Mouse (Mus musculus): ENCODE results near the gene Sulf2. TPM values are rescaled to one million over a fixed set of nuclear protein-coding genes. Genes with fewer than 3 reads are reported as not detected.
"Not testable (repeated sequence)": the region's sequence is repeated elsewhere in the genome, so short reads cannot be mapped to it uniquely, and the experiment has no call there.

Sulf2 gene
- polyA plus RNA-seq, 1 experiment from 2014 or later = 134 TPM

GRCm38 (mm10) chr2:166193509-166193908, 38.0 kb upstream of the Sulf2 start:
- H3K9me3 ChIP-seq (ENCODE audit: control insufficient read depth, low read length) = 0 out of 2 replicates have a peak, but pooled peaks cover 3% of the 10 kb centered on the region
- H3K9ac ChIP-seq (ENCODE audit: low read length) = no peak overlapping the region
- DNase-seq (ENCODE audit: low spot score) (no peak), ATAC-seq (replicated peaks; ENCODE audit: low FRiP score, low TSS enrichment, low read depth) (no peak)
- no peak overlapping the region for H3K27ac ChIP-seq (ENCODE audit: low read depth)
- H3K4me3 ChIP-seq (ENCODE audit: low read depth, low read length) = no peak overlapping the region
- 94% methylated on average over 3 of the region's 3 CpGs for WGBS
- no peaks in the 10 kb centered on the region for H3K36me3 ChIP-seq (ENCODE audit: control insufficient read depth, insufficient read depth, low read length)
- H3K4me2 ChIP-seq (ENCODE audit: low read length) = no peak overlapping the region
- H3K4me1 ChIP-seq (replicated peaks; ENCODE audit: control insufficient read depth, insufficient read depth, low read length) = peaks cover 11% of the 10 kb centered on the region; the same call in 1 of the 2 replicates
- no peaks in the 10 kb centered on the region for H3K27me3 ChIP-seq (replicated peaks; ENCODE audit: control insufficient read depth, insufficient read depth, low read length)

DNA sequence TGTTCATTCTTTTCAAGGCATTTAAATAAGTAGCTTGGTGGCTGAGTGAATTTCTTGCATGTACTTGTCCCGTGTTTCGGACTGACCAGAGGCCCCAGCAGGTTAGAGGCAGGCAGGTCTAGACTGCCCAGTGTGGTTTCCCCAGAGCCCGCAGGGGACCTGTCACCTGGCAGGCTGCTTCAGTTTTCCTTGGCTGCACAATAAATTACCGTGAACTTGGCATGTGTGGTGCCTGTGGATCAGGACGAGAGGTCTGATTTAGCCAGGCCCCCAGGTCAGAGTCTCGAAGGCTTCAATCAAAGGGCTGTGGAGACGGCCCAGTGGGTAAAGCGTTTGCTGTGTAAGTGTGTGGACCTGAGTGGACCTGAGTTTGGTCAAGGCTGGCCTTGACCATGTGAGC, 35.4 kb upstream of the Sulf2 start:
- 0 out of 2 replicates have a peak, but pooled peaks cover 3% of the 10 kb centered on the region for H3K9me3 ChIP-seq (ENCODE audit: control insufficient read depth, low read length)
- H3K4me2 ChIP-seq (ENCODE audit: low read length) = no peak overlapping the region
- no peak for DNase-seq (ENCODE audit: low spot score)
- no peaks in the 10 kb centered on the region for H3K36me3 ChIP-seq (ENCODE audit: control insufficient read depth, insufficient read depth, low read length)
- H3K27me3 ChIP-seq (replicated peaks; ENCODE audit: control insufficient read depth, insufficient read depth, low read length) = no peaks in the 10 kb centered on the region
- no peak overlapping the region for H3K4me3 ChIP-seq (ENCODE audit: low read depth, low read length)
- peaks cover 15% of the 10 kb centered on the region for H3K4me1 ChIP-seq (replicated peaks; ENCODE audit: control insufficient read depth, insufficient read depth, low read length)
- no peak overlapping the region for H3K27ac ChIP-seq (ENCODE audit: low read depth)
- no peak overlapping the region for H3K9ac ChIP-seq (ENCODE audit: low read length)
- ATAC-seq (replicated peaks; ENCODE audit: low FRiP score, low TSS enrichment, low read depth) = no peak
- WGBS = 77% methylated on average over 8 of the region's 8 CpGs

DNA sequence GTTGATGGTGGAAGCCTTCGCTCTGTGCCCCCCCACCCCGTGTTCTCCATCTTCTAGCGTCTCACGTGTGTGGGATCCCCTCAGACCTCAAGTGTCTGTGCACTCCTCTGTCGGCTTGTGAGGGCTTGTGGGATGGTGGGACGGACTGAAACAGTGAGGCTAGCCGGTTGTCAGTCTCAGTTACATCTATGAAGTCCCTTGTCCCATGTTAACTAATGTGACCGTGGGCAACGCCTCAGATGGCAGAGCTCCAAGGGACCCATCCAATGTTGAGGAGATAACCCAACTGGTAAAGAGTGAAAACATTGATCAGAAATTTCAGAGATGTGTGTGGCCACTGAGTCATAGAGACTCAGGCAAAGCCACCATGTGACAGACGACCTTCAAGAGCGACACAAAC, 33.7 kb upstream of the Sulf2 start:
- ATAC-seq (replicated peaks; ENCODE audit: low FRiP score, low TSS enrichment, low read depth) = no peak
- H3K9ac ChIP-seq (ENCODE audit: low read length) = no peak overlapping the region
- H3K27me3 ChIP-seq (replicated peaks; ENCODE audit: control insufficient read depth, insufficient read depth, low read length) = no peaks in the 10 kb centered on the region
- no peak overlapping the region for H3K27ac ChIP-seq (ENCODE audit: low read depth)
- 92% methylated on average over 11 of the region's 11 CpGs for WGBS
- H3K4me3 ChIP-seq (ENCODE audit: low read depth, low read length) = no peak overlapping the region
- DNase-seq (ENCODE audit: low spot score) = no peak
- peaks cover 15% of the 10 kb centered on the region for H3K4me1 ChIP-seq (replicated peaks; ENCODE audit: control insufficient read depth, insufficient read depth, low read length)
- H3K4me2 ChIP-seq (ENCODE audit: low read length) = no peak overlapping the region
- H3K9me3 ChIP-seq (ENCODE audit: control insufficient read depth, low read length) = 0 out of 2 replicates have a peak, but pooled peaks cover 6% of the 10 kb centered on the region
- no peaks in the 10 kb centered on the region for H3K36me3 ChIP-seq (ENCODE audit: control insufficient read depth, insufficient read depth, low read length)

GRCm38 (mm10) chr2:166187874-166188453, 32.5 kb upstream of the Sulf2 start:
- H3K4me3 ChIP-seq (ENCODE audit: low read depth, low read length); H3K36me3 ChIP-seq (ENCODE audit: control insufficient read depth, insufficient read depth, low read length); H3K4me2 ChIP-seq (ENCODE audit: low read length); DNase-seq (ENCODE audit: low spot score); H3K9me3 ChIP-seq (ENCODE audit: control insufficient read depth, low read length); H3K9ac ChIP-seq (ENCODE audit: low read length); H3K27me3 ChIP-seq (replicated peaks; ENCODE audit: control insufficient read depth, insufficient read depth, low read length): not testable (repeated sequence)
- ATAC-seq (replicated peaks; ENCODE audit: low FRiP score, low TSS enrichment, low read depth) = peak; percentile 57; the same call in 1 of the 2 replicates
- 50% methylated on average over 8 of the region's 11 CpGs for WGBS
- peak overlapping the region; percentile 69; the same call in 1 of the 2 replicates for H3K27ac ChIP-seq (ENCODE audit: low read depth)
- H3K4me1 ChIP-seq (replicated peaks; ENCODE audit: control insufficient read depth, insufficient read depth, low read length) = peaks cover 15% of the 10 kb centered on the region

DNA sequence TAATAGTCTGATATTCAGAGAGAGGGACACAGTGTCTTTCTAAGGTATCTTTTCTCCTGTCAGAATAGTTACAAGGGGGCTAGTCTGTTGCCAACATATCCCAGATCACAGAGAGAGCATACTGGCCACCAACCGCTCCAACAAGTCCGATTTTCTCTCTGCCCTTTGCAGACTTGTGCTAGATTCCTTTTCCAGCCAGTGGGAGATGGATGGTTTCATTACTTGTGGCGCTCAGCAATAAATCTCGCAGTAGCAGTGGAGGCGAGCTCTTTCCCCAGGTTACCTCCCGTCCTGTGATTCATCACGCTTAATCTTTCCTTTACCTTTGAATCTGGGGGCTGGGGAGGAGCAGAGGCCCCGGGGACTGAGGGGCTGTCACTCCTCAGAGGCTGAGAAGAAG, 31.9 kb upstream of the Sulf2 start:
- not testable (repeated sequence) for H3K9me3 ChIP-seq (ENCODE audit: control insufficient read depth, low read length); DNase-seq (ENCODE audit: low spot score); H3K4me2 ChIP-seq (ENCODE audit: low read length); H3K4me3 ChIP-seq (ENCODE audit: low read depth, low read length); H3K9ac ChIP-seq (ENCODE audit: low read length); H3K27me3 ChIP-seq (replicated peaks; ENCODE audit: control insufficient read depth, insufficient read depth, low read length); H3K36me3 ChIP-seq (ENCODE audit: control insufficient read depth, insufficient read depth, low read length); ATAC-seq (replicated peaks; ENCODE audit: low FRiP score, low TSS enrichment, low read depth)
- peaks cover 15% of the 10 kb centered on the region for H3K4me1 ChIP-seq (replicated peaks; ENCODE audit: control insufficient read depth, insufficient read depth, low read length)
- WGBS = 7% methylated on average over 7 of the region's 8 CpGs
- peak overlapping the region; percentile 73; the same call in 1 of the 2 replicates for H3K27ac ChIP-seq (ENCODE audit: low read depth)

DNA sequence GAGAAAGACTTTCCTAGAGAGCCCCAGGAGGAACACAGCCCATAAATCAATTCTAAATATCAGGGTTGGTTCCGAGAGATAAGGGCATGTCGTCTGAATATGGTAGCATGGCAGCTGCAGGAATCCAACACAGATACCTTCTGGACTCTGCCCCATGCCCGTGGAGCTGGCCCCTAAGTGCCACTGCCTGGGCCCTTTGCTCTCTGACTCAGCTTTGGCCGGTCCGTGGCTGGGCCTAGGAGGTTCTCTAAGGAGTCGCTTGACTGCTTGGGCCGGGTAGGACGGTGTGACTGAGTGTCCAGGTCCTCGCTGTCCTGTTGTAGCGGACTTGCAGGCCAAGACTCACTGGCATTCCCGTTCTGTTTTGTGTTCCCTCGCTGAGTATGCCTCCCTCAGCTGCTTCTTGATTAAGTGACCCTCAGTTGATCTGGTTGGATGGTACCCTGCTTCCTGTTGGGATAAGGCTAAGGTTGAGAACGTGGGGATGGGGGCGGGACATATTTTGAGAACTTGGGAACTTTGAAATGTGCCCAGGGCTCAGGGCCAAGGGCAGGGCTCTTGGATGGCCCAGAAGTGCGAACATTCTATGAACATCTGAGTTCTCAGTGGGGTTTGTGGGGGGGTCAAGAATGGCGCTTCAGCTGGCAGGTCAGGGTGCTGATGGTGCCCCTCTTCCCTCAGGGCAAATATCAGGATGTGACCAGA, 30.9 kb upstream of the Sulf2 start:
- no peak overlapping the region for H3K9ac ChIP-seq (ENCODE audit: low read length)
- ATAC-seq (replicated peaks; ENCODE audit: low FRiP score, low TSS enrichment, low read depth) = no peak

GRCm38 (mm10) chr2:166185768-166186167, 30.3 kb upstream of the Sulf2 start:
- no peak overlapping the region for H3K27ac ChIP-seq (ENCODE audit: low read depth)
- 73% methylated on average over 6 of the region's 6 CpGs for WGBS
- H3K4me3 ChIP-seq (ENCODE audit: low read depth, low read length) = no peak overlapping the region
- 0 out of 2 replicates have a peak, but pooled peaks cover 3% of the 10 kb centered on the region for H3K9me3 ChIP-seq (ENCODE audit: control insufficient read depth, low read length)
- no peak for DNase-seq (ENCODE audit: low spot score)
- H3K4me2 ChIP-seq (ENCODE audit: low read length) = no peak overlapping the region
- H3K9ac ChIP-seq (ENCODE audit: low read length) = no peak overlapping the region
- ATAC-seq (replicated peaks; ENCODE audit: low FRiP score, low TSS enrichment, low read depth) = no peak
- no peaks in the 10 kb centered on the region for H3K27me3 ChIP-seq (replicated peaks; ENCODE audit: control insufficient read depth, insufficient read depth, low read length)
- no peaks in the 10 kb centered on the region for H3K36me3 ChIP-seq (ENCODE audit: control insufficient read depth, insufficient read depth, low read length)
- H3K4me1 ChIP-seq (replicated peaks; ENCODE audit: control insufficient read depth, insufficient read depth, low read length) = peaks cover 20% of the 10 kb centered on the region

More for the DNA sequence above, 30.9 kb upstream of the Sulf2 start:
- H3K4me3 ChIP-seq (ENCODE audit: low read depth, low read length) = no peak overlapping the region
- H3K27ac ChIP-seq (ENCODE audit: low read depth) = peak overlapping the region; percentile 73
- 0 out of 2 replicates have a peak, but pooled peaks cover 3% of the 10 kb centered on the region for H3K9me3 ChIP-seq (ENCODE audit: control insufficient read depth, low read length)
- H3K4me1 ChIP-seq (replicated peaks; ENCODE audit: control insufficient read depth, insufficient read depth, low read length) = peaks cover 15% of the 10 kb centered on the region
- 66% methylated on average over 16 of the region's 16 CpGs for WGBS
- no peak overlapping the region for H3K4me2 ChIP-seq (ENCODE audit: low read length)
- H3K27me3 ChIP-seq (replicated peaks; ENCODE audit: control insufficient read depth, insufficient read depth, low read length) = no peaks in the 10 kb centered on the region
- no peak for DNase-seq (ENCODE audit: low spot score)
- H3K36me3 ChIP-seq (ENCODE audit: control insufficient read depth, insufficient read depth, low read length) = no peaks in the 10 kb centered on the region

DNA sequence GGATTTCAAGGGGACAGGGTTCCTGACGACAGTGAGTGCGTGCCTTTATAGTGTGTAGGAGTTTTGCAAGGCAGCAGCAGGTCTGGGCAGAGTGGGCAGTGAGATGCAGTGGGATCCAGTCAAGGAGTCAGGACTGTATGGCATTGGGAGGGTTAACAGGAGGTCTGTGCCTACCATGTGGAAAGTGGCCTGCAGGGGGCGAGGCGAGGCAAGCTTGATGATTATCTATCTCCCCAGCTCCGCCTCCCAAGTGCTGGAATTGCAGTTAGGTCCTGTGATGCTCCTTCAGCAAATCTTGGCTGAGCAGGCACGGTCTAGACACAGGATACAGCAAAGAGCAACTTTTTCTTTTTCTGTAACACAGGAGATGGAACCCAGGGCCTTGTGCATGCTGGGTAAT, 29.0 kb upstream of the Sulf2 start:
- WGBS = 71% methylated on average over 6 of the region's 6 CpGs

More for the DNA sequence above, 29.0 kb upstream of the Sulf2 start:
- Histone ChIP-seq H3K27me3 (replicated peaks; ENCODE audit: control insufficient read depth, insufficient read depth, low read length) (no peaks in the 10 kb centered on the region), H3K4me1 (replicated peaks; ENCODE audit: control insufficient read depth, insufficient read depth, low read length) (peaks cover 33% of the 10 kb centered on the region), H3K9ac (ENCODE audit: low read length) (no peak overlapping the region), H3K4me3 (ENCODE audit: low read depth, low read length) (no peak overlapping the region), H3K4me2 (ENCODE audit: low read length) (no peak overlapping the region), H3K27ac (ENCODE audit: low read depth) (no peak overlapping the region), H3K9me3 (ENCODE audit: control insufficient read depth, low read length) (0 out of 2 replicates have a peak, but pooled peaks cover 3% of the 10 kb centered on the region), H3K36me3 (ENCODE audit: control insufficient read depth, insufficient read depth, low read length) (no peaks in the 10 kb centered on the region)
- no peak for DNase-seq (ENCODE audit: low spot score)
- ATAC-seq (replicated peaks; ENCODE audit: low FRiP score, low TSS enrichment, low read depth) = no peak
